Mouse (Mus musculus) T-helper 1 cell (primary cell): ENCODE measurements at regions not wholly inside any gene's neighbourhood (a gene's known extent, or its start where the extent isn't known, plus 50 kb on each side); places are given as distances from the start of the nearest gene placed in this dataset.

Experiments
- in situ Hi-C: fragments of 300-600 bp; cut with MboI, MseI; formaldehyde crosslinking; loops from one replicate; pipeline ENCODE4 v1.15.1; 2025; ENCODE audit warnings: high pct_unique_total_duplicates

DNA sequence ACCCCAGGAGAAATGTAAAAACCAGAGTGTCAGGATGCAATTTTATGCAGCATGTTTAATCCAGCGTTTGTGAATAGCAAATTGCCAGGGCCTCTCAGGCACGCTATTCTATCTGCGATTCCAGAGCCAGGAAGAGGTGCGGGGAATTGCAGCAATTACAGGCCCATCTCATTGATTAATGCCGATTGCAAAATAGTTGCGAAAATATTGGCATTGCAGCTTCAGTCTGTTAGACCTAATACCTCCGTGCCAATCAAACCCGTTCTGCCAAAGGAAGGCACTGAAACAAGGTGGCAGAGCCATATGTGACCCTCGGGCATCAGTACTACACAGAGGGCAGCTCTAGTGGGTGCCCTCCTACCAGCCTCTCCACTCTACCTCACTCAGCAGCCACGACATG, 212.2 kb upstream of the A230072I06Rik start:
- in situ Hi-C loops = loop anchor here (10.0 kb wide), 1 partner anchor 1702 kb away; no protein-coding TSS in a partner anchor

DNA sequence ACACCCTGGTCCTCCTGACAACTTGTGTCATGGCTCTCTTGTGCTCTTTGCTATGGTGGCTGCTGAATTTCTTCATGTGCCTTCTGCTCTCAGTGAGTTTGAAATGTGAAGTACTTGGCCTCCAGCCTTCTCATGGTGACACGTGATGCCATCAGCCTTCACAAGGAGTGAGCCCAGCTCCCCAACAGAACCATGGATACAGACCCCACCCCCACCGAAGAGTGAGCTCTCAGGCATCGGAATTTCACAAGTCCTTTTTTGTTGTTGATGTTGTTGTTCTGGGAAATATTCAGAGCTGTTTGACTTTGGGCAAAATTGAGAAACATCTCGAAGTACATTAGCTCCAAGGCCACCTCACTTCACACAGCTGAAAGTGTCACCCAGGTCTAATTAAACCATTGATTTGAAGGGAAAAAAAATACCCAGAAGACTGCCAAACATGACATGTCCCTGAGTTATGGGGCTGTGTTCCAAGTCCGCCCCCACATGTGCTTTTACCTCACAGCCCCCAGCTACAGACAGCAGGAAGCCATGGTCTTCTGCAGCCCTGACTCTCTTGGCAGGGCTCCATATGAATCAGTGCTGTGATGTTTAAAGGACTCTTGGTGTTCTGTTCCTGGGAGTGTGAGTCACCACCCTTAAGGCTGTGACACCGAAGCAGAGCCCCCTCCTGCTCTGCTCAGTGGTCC, 205.2 kb upstream of the A230072I06Rik start:
- in situ Hi-C loops = no loop called here

DNA sequence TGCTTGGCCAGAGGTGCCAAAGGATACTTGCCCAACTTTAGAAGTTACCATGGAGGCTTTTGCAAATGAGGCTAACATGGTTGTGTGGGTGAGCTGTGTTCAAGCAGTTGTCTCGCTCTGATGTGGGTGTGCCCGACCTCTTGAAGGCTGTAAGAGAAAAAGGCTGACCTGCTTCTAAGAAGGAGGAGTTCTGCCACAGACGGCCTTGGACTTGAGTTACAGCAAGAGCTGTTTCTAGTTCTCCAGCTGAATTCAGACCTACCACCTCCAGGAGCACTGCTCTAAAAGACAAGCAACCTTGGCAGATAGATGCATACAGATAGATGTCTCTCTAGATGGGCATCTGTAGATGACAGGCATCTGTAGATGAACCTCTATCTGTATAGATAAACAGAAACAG, 202.7 kb upstream of the A230072I06Rik start:
- in situ Hi-C loops = no loop called here

DNA sequence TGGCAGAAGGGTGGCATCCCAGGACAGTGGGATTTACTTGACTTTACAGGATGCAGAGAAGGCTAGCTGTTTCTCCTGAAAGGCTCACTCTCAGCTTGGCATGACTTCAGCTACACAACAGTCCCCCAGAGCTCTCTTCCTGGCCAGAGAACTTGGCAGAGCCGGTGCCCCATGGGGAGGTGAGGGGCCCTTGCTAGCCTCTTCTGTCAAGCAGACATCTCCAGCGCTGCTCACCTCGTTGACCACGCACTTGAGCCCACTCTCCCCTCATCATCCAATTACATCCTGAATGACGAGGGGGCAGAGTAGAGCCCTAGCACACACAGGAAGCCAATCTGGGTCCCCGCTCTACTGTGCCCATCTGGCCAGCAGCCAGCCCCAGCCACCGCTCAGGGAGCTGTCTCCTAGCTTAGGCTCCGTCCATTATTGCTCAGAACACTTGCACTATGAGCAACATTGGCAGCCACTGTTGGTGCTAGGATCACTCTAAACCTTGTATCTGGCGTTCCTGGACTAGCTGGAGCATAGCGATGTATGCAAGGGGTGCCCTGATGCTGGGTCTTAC, 201.7 kb upstream of the A230072I06Rik start:
- in situ Hi-C loops = no loop called here

DNA sequence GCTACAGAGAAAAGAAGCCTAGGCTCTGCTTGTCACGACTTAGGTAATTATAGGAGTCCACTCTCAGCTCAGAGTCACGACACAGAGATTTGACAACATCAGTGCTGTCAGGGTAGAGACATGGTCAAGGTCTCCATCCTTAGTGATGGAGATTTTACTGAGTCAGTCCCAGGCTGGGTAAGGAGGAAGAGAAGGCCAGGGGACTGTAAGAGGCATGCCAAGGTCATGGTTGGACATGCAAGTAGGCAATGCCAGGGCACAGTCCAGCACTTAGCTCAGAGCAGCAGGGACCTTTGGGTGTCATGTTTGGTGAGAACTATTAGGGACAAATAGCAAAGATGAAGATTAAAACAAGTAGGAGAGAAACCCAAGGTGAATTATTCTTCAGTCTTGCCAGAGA, 200.7 kb upstream of the A230072I06Rik start:
- in situ Hi-C loops = no loop called here

DNA sequence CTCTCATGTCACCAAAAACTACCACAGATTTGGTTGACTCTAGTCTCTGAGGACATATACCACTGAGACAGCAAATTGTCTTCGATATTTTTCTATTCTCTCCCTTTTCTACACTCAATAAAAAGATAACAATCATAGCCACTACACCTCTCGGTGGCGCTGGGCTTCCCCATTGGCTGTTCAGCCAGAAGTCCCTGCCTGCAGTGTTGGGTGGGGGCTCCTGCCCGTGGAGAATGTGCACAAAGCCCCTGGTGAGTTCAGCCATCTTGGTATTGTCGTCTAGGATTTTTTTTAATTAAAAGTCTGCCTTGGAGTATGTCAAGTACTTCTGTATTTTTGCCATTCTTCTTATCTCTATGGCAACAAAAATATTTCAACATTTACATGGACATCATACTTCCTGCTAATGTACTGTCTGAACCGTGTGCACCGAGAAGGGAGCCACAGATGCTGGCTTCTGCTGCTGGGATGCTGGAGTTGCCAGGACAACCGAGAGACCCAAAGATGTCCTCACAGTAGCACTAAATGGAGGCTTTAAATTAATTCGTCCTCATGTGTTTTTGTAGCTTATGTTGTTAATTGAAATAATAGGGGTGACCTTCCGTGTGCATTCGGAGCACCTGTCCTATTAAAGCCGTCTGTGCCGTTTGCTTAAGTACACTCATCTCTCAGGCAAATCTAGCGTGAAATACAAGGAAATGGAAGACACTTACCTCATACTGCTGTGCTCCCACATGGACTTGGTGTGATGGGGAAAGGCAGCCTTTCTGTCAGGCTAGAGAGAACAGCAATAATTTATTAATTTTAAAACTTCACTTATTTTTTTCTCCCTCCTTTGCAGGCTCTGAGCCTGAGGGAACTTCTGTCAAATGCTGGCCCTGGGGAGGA, 199.7 kb upstream of the A230072I06Rik start:
- in situ Hi-C loops = no loop called here

DNA sequence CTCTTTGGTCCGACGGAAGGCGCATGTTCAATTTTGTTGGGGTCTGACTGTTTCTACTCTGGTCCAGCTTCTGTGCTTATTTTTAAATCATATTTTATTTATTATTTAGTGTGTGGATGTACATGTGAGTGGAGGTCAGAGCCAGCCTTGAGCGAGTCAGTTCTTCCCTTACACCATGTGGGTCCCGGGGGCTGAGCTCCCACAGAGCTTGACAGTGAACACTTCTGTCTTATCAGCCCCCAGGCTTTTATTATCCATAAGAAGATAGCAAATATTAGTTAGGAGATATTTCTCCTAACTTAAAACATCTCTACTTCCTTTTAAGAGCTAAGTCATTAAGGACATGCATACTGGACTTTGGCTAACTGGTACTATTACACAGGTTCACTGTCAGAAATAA, 197.1 kb upstream of the A230072I06Rik start:
- in situ Hi-C loops = no loop called here

DNA sequence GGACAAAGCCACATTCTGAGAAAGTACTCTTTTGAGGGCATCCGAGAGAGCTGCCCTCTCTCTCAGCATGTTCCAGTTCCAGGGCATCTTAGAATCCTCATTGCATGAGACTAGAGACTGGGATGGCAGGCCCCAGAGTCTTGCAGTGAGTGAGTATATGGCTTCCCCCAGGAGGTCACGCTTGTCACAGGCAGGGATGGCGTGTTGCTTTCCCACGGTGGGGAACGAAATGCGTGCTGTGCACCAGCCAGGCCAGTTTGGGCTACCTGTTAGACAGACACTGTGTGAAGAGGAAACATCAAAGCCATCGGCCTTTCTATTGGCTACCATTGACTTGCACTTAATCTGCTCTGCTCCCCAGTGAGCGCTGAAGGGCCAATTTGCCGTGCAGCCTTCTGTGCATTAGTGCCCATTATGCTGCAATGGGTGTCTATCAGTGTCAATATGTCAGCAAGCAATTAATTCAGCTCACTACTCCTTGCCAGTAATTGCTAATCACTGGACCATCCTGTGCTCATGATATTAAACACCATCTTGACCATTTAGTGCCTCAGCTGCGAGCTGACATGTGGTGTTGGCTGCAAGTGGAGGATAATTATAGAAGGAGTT, 191.3 kb upstream of the A230072I06Rik start:
- in situ Hi-C loops = no loop called here

DNA sequence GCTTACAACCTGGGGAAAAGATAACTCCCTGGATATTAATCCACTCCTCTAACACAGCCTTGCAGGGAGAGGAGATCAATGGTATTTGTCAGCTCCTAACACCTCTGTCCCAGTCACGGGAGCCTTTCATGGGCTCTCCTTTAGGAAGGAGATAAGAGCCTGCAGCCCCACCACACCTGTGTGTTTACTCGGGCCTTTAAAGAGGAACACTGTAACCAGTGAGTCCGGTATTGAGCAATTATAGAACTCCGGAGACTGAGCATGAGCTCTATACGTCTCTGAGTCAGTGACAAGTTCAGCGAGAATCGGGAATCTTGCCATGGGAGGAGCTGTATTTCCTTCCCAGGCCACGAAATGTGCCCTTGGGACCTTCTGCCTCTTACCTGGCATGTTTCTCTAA, 178.5 kb upstream of the A230072I06Rik start:
- in situ Hi-C loops = no loop called here

DNA sequence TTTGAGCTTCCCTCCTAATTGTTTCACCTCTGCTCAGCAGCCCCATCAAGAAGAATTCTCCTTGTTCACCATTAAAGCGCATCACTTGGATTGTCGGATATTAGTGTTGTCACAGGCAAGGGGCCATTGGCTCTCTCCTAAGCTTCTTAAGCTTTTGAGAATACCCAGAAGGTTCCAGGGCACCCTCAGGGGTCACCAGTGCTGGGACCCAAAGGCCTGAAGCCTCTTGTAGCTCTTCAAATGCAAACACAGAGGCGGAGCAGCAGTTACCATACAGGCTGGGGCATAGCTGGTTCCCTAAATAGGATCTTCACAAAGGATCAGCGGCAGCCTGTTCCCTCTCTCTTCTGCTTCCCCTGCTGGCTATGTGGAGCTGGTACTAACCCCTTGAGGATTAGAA, 175.3 kb upstream of the A230072I06Rik start:
- in situ Hi-C loops = no loop called here

DNA sequence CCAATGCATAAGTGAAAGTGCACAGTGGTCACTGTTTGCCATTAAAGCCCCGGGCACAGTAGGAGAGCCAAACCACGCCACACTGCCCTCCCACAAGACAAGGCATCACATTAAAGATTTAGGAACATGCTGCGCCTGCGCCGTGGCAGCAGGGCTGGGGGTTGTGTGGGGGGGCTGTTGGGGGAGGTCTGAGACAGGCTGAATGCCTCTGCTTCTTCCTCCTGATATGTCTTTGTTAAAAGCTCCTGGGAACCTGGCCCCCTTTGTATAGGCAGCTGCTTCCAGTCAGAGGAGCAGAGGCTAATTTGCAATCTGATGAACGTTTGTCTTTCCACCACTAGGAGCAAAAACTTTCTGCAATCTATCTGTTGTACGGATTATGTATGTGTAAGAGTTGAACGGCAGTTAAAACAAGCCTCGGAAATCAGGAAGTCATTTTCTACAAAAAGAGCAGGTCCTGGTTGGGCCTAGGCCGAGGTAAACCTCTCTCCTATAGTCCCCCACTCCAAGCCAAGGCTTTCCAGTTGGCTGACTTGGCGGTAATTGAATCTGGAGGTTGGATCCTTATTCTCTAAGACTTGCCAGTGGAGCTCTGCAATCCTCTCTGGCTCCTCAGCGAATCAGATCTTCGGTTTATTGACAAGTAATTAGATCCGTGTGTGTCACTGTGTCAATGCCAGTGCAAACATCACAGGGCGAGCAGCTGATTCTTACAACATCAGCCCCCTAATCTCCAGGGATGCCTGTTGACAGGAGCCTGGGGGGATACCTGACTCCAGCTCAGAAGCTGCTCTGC, 173.3 kb upstream of the A230072I06Rik start:
- in situ Hi-C loops = no loop called here

DNA sequence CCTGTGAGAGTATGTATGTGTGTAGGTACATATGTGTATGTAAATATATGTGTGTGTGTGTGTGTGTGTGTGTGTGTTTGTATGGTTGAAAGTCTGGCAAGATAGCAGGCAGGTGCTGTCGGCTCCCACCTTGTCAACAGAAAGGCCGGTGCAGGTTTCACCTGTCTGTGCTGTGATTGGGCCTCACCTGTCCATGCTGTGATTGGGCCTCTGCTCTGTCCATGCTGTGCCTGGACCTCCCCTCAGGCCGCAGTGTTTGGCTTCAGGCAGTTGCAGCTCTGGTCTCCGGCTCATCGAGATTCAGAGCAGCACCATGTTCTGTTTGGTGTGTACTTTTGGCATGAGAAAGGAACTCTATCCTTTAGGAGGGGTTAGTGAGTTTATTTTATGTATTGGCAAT, 170.0 kb upstream of the A230072I06Rik start:
- in situ Hi-C loops = no loop called here

DNA sequence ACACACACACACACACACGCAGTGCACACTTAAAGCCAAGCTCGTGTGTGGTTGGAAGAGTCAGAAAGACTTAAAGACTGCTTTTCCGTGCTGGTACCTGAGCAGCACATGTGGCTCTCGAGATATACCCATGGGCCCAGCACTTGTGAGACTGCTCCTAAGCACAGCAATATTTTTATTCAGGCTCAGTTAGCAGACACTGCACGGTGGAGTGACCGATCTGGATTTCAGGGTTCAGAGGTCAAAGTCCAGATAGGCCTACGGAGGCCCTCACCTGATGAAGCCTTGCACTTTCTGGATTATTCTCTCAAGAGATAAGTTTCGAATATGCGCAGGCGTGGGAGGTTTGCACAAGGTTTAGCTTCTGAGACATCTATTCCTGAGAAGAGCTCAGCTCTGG, 167.0 kb upstream of the A230072I06Rik start:
- in situ Hi-C loops = no loop called here

DNA sequence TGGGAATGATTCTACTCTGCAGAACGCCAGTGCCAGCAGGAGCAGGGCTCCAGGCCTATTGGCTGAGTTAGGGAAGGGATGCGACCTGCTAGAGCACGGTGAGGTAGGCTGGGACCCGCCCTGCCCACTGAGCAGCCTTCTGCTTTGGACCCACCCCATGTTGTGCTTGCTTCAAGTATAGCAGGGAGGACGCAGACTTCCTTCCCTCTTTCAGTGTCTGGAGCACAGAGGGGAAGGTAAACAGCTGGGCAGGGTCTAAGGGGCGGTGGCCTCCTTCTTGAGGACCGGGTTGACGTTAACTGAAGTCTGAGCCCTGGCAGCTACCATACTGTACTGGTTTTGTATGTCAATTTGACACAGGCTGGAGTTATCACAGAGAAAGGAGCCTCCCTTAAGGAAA, 165.6 kb upstream of the A230072I06Rik start:
- in situ Hi-C loops = no loop called here

DNA sequence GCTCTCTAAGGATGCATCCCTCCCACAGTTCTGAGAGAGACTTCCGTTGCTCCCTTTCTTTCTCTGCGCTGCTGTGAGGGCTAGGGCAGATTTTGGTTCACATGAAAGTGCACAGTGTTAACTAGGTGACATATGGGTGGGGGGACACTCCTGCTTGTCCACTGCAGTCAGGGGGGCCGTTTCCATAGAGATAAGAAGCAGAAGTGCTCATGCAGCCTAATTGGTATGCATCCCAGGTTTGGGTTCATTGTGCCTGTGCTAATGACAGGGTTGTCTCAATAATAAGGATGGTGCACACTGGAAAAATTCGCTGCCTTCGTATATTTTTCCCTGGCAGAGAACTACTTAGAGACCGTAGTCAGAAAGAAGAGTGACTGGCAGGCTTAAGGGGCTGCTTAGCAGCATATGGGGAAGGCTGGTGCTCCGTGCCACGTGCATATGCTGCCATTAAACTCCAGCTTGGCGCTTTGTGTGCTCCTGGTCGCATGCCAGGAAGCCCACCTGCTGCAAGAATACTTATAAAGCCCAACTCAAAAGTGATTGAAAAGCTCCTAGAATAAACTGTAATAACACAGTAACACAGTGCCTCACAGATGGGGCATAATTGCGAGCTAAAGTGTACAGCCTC, 152.1 kb upstream of the A230072I06Rik start:
- in situ Hi-C loops = no loop called here

DNA sequence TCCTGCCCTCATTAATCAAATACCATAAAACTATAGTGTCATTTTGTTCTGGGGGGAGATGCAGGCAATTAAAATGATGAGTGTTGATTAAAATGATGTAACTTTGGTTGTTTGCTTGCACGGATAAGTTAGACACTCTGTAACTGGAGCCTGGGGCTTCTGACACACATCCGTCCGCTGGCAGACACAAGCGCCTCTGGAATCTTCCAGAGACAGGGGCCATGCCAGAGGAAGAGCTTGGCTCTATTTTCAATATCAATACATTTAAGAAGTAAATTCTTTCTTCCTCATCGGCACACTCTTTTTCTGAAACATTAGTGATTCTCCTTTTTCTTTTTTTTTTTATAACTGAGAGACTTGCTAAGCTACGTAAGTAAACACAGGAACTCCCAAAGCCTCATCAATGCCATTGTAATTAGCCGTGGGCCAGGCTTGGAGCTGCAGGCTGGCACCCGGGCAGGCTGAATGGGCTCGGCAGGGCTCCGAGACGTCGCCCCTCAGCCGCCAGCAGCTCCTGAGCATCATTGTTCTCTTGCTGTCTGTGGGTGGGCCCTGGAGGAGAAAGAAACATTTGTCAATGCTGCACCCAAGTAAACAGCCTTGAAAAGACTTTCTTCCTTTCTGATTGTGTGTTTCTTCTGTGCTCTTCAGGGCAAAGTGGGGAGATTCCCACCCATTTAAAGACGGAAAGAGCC, 151.4 kb upstream of the A230072I06Rik start:
- in situ Hi-C loops = no loop called here

DNA sequence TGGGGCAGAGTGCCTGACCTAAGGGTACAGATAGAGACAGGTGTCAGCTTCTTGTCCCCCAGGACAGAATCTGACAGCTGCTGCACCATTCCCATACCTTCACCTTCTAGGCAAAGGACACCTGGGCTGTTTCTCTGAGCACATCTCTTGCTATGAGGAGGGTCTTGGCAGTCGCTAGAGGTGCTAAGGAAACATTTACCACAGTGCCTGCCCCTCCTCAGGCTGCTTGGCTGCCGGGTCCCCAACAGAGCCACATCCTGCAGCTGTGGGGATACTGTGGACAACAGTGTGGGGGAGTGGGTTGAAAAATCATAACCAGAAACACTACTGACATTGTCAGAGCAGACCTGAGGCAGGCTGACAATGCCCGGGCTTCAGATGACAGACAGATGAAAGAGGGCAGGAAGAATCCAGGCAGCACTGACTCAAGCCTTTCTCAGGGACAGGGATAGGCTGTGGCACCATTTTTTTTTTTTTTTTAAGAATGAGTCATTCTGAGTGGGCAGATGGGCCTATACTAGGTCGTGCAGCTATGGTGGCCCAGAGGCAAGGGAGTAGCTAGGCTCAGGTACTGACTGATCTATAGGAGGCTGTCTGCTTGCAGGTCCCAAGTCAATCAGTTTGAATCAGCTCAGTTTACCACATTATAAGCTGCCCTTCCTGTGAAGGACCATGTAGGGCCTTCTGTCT, 150.7 kb upstream of the A230072I06Rik start:
- in situ Hi-C loops = no loop called here

DNA sequence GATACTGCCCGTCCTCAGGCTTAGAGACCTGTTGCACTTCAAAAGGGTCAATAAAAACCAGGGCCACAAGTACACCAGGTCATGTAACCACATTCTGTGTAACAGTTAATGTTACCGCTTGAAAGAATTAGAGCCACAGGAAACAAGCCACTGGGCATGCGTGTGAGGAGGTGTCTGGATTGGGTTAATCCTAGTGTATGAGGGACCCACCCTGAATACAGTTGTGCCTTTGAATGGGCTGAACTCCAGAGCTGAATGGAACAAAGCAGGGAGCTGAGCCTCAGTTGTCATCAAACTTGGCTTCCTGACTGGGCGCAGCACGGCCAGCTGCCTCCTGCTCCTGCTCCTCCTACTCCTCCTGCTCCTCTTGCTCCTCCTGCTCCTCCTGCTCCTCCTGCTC, 148.0 kb upstream of the A230072I06Rik start:
- in situ Hi-C loops = no loop called here

DNA sequence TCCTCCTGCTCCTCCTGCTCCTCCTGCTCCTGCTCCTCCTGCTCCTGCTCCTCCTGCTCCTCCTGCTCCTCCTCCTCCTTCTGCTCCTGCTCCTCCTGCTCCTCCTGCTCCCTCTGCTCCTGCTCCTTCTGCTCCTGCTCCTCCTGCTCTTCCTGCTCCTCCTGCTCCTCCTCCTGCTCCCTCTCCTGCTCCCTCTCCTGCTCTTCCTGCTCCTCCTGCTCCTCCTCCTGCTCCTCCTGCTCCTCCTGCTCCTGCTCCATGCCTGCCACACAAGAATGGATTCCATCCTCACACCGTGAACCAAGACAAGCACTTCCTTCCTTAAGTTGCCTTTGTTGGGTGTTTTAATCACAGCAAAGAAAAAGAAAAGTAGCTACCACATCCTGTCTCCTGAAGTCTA, 144.4 kb upstream of the A230072I06Rik start:
- in situ Hi-C loops = no loop called here
